Mouse (Mus musculus) common myeloid progenitor, adult 5-6 weeks (primary cell): Measurements from ENCODE around the gene Mrpl14. TPM values are rescaled to one million over a fixed set of nuclear protein-coding genes. Genes with fewer than 3 reads are reported as not detected.

Source experiments
- ATAC-seq: replicated peaks from 2 replicates; pipeline ENCODE4 v1.8.0; 2016; ENCODE audit warnings: low read depth, mild to moderate bottlenecking, moderate TSS enrichment, inconsistent platforms; ENCODE audit not compliant: poor library complexity, severe bottlenecking
- total RNA-seq: library from RNA; stranded (forward); fragments of 200-1000, 187-1606 nt; gene quantifications from 2 replicates; pipeline ENCODE4 v1.2.3, GENCODE M21; 2017

The Mrpl14 gene
- total RNA-seq, 1 experiment from 2014 or later: 14.4 TPM

DNA sequence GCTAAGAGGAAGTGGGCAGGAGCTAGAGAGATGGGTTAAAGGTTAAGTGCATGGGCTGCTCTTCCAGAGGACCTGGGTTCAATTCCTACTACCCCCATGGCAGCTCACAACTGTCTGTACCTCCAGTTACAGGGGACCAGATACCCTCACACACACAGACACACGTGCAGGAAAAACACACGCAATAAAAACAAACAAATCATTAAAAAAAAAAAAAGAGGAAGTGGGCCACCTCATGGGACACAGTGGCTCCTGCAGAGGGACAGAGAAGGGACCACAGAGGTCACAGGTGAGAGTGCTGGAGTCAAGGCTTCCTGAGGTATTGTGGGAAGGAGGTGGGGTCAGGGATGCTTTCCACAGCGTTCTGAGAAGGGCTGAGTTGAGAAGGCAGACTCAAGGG, 25.4 kb downstream of the Mrpl14 start:
- no peak for ATAC-seq

DNA sequence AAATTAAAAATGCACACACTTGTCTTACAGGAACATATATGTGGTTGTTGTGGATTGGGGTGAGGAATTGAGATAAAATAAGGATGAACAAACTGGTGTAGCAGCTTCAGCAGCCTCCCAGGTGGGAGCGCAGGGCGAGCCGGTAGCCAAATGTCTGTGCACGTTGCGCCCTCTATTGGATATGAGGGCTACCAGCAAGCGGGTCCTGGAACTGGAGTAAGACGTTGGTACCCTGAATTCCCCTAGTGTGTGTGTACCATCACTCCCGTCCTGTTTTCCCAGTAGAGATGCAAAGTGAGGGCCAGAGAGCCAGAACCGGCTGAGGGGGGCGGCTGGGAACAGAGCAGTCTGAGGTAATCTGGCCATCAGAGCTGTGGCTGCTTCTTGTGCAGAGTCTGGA, 32.2 kb downstream of the Mrpl14 start:
- ATAC-seq: peak; percentile 93

DNA sequence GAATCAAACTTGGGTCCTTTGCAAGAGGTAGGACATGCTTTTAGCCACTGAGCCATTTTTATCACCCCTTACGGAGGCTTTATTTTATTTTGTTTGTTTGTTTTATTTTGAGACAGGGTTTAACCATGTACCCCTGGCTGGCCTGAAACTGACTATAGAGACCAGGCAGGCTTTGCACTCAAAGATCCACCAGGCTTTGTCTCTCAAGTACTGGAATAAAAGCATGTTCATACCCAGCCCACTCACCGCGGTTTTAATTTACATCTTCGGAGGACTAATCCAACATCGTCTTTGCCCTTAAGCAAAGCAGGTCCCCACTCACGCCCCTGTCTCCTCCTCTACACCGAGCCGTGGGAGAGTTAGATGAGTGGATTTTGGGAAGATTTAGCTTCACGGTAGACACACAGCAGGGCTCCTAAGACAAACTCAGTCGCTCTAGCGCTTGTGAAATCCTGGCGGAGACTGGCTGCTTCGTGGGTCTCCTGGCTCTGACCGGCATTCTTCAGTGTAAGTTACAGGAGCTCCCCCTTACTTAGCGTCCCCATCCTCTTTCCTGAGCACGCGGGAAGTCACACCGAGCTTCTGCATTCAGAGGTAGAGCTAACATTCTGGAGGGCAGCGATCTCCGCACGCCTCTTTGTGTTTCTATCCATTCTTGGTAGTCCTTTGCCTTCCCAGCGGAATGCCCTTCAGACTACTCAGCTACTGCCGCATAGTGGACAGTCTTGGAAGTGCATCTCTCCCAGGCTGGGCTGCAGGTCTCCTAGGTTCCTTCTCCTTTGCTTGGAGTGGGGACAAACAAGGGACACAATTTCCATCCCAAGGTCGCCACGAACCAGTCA, 37.8 kb downstream of the Mrpl14 start:
- peak; percentile 85 for ATAC-seq

DNA sequence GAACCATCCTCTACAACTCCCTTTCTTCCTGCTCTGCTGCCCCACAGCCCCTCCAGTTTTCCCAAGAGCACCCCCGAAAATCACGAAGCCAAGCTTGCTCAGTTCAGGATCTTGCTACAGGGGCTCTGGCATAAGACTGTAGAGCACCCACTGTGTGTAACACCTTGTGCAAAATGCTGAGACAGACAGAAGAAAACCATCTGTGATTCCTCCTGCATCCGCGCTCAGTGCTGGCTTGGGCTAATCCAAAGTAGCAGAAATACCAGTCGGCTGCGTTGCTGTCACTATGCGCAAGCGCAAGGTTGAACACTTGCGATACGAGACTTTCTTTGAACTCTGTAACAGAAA, 38.4 kb downstream of the Mrpl14 start:
- ATAC-seq: no peak

DNA sequence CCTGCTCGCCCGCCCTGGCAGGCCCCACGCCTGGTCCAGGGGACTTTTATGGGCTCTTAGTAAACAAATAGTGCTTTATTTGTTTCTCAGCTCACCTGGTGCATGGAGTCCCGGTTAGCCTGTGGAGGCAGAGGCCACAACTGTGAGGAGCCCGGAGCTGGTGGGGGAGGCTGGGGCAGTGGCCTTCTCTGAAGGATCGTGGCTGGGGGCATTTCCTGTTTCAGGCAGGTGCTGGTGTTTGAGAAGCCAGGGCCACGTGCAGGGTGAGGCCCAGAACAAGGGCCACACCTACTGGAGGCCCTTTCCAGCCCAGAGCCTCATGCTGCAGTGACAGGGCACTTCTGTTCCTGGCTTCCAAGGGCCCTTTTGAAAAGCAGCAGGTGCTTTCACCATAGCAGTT, 40.1 kb downstream of the Mrpl14 start:
- no peak for ATAC-seq

DNA sequence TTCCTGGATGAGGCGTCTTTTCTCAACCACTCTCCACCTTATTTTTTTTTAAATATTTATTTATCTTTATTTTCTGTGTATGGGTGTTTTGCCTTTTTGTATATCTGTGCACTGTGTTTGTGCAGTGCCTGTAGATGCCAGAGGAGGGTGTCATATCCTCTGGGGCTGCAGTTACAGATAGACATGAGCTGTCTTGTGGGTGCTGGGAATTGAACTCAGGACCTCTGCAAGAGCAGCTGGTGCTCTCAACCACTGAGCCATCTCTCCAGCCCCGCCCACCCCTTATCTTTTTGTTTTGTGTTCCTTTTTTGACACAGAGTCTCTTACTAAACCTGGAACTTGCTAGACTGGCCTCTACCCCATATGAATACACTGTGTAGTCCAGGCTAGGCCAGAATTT, 41.4 kb downstream of the Mrpl14 start:
- ATAC-seq: no peak

DNA sequence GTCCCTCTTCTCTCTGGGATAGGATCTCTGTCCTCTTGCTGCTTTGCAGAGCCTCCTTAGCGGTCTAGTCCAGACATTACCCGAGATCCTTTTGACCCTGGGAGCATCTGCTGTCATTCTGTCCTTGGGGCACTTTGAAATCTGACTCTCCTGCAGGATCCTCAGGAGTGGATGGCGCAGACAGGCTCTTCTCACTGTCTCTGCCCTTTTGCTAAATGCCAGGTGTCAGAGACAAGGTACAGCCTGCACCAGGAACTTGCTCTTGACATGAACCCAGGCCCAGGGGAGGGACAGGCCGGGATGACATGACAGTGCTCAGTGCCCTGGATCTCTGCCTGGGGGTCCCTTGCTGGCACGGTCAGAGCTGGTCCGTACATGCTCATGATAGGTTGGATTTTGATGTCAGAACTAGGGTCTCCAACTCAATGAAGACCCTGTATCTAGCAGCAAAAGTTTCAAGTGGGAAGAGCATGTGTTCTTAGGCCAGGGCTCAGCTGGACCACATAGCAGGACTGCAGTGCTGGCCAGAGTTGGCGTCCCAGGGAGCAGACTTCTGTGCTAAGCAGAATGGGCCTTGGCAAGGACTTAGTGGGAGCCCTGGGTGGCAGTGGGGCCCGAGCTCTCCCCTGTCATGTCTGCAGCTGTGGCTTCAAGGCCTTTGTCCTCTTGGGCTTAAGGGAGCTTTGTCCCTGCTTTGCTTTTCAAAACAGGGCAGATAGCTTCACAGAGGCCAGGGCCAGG, 42.0 kb downstream of the Mrpl14 start:
- no peak for ATAC-seq

DNA sequence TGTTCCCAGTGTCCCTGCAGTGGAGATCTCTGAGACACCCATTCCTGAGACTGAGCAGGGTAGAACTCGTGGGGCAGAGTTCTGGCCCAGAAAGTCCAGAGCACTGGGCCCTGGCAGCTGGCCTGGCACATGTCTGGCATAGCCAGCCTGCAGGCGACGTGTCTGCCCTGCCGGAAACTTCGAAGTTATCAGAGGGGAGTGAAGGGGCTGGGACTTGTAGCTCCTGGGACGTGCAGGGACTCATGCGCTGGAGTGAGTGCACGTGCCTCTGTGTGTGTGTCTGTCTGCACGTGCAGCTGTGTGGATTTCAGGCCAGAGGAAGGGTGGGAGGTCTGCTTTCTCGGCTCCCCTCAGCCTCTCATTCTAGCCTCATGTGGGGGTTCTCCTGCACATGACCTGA, 43.3 kb downstream of the Mrpl14 start:
- no peak for ATAC-seq

DNA sequence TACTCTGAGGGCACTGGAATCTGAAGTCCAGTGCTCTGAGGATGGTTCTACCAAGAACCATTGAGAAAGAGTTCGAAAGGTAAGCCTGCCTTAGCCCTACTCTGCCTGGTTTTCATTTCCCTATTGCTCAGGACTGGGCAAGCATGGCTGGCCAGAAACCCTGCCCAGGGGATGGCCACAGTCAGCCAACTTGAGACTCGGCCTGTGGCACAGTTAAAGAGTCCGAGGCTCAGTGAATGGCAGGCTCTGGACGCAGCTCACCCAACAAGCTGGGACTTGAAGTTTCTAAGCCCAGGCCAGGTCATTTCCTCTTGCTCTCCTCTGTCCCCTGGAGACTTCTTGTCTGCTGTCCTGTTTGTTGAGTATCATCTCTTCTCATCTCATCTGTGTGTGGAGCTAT, 44.6 kb downstream of the Mrpl14 start:
- no peak for ATAC-seq

DNA sequence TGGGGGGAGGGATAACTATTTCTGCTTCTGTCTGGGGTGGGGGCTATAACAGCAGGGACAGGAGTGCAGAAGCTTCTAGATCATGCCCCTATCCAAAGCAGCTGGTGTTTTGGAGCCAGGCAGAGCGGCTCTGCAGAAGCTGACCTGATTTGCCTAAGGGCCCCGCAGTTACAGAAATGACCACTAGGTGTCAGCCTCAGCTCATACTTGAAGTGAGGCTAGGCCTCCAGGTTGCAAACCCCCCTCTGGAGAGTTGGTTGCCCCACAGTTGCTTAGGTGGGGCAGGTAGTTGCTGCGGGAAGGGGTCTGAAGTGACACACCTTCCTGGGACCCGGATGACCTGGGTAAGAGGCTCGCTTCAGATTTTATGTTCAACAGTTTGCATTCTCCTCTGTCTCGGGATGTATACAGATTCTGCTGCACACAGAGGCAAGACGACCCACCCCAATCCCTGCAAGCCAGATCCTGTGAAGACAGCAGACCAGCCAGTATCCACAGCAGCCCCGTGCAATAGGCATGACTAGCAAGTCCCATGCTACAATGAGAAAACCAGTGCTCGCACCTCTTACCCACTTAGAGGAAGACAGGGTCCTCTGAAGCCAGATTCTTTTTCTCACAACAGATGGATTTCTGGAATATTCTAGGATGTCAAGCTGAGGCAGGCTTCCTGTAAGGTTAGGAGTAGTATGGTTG, 45.2 kb downstream of the Mrpl14 start:
- peak; percentile 62 for ATAC-seq

DNA sequence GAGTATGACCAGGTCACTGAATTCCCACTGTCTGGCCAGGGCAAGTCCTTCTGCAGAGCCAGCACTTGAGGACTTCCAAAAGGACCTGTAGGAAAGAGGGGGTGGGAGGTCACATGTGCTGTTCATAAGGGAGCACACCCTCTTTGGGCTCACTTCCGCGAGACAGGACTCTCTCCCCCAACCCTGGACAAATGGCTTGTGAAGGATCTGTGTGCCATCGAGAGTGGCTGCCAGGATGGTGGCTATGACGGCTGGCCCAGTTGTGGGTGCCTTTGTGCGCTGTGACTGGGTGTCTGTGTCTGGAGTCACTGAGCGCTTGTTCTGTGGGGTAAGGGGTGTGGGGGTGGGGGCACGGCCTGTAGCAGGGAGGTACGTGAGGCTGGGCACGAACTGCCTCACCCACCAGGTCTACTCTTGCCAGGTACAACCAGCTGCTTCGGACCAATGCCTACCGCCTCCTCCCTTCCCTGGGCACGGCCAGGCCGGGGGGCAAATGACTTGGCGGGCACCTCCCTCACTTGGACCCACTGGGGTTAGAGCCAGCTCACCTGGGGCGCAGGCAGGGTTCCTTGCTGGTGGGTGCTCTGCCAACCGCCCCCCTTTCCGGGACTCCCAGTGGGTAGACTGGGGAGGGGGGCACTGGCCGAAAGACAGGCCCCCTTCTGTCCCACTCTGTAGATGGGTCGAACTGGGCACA, 47.1 kb downstream of the Mrpl14 start:
- no peak for ATAC-seq

DNA sequence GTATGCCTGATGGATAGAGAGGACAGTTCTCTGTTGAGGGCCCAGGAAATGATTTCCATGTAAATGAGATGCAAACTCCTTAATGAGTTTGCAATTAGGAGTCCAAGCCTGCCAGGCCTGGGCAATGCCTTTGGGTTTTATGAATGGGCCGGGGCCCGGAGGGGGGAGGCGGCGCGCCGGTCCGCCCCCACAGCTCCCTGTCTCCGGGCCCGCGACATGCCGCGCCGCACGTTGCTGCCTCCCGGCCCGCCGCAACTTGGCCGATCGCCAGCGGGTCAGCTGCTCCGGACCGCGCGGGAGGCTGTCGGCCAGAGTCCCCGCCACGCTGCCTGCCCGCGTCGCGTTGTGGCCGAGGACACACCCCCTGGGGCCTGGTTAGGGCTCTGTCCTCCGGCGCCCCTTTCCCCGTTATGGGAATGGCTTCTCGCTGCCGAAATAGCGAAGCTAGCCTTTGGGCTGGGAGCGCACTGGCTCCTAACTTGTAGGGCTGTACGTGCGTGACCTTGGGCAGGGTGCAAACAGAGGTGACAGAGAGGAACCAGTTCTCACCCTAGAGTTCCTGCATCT, 47.7 kb downstream of the Mrpl14 start, which contains the start of gene 1600014C23Rik:
TSS of gene 1600014C23Rik (minus strand) at position 110 of the 567 bp plus-strand sequence.
- ATAC-seq: no peak

DNA sequence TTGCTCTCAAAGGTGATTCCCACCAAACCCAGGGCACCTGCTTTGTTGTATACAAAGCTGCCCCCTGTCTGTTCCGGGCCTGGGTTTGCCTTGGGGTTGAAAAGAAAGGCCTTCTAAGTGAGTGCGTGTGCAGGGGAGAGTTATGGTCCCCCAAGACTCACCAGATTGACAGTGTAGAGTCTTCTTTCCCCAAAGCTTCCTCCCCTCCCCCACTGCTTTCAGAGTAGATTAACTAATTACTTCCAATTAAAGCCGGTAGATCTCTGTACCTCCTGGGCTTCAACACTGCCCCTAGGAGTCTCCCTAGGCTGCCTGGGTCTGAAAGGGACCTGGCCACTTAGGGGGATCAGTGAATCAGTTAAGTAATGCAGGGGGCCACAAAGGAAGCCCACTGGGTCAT, 48.2 kb downstream of the Mrpl14 start:
- ATAC-seq: no peak

DNA sequence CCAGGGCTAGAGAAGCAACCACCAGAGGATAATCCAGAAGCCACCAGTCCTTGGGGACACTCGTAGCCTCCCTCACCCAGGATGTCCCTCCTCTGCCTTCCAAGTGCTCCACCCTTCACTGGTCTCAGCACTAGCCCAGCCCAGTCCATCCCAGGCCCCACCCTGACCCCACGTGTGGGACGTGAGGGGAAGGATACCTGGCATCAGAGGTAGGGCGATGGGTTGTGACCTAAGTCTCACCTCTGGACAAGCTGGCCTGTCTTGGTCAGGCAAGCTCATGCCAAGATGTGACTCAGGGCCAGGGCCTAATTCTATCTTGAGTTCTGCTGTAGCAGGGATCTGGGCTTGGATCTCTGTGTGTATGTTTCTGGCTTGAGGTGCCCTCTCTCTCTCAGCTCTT, 48.8 kb downstream of the Mrpl14 start:
- ATAC-seq: no peak

DNA sequence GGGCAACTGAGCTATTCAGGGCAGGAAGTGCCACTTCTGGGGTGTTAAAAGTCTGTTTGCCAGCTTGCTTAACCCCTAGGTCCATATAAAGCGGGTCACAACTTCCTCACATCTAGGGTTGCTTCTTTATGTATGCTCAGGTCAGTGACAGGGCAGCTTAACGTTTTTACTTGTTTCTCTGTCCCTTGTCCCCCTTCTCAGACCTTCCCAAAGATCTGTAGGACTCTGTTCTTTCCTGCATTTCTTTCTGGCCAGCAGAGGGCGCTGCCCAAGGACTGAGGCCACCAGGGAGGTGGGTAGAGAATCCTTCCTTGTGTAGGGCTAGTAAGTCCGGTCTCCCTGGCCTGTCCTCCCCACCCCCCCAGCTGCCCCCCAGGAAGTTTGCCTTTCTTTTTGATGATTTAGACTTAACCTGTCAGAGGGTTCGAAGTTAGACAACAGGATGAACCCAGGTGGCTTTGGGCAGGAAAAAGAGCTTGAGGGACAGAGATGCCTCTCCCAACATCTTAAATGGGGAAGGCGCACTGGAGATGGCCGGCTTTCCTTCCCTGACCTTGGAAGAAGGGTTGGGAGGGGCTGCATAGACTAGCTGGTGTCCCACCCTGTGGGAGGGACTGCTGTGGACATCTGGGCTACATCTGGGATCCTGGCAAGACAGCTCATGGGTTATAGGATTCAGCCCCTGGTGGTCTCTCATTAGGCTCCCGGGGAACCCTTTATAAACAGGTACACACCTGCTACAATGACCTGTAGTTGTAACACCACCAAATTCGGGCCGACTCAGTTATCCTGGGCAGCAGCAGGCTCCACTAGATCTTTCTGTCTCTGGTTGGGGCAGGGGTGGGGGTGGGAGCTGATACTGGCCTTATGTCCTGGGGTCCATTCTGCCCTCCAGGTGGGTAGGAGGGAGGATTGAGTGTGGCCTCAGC, 49.5 kb downstream of the Mrpl14 start:
- ATAC-seq: peak; percentile 50

DNA sequence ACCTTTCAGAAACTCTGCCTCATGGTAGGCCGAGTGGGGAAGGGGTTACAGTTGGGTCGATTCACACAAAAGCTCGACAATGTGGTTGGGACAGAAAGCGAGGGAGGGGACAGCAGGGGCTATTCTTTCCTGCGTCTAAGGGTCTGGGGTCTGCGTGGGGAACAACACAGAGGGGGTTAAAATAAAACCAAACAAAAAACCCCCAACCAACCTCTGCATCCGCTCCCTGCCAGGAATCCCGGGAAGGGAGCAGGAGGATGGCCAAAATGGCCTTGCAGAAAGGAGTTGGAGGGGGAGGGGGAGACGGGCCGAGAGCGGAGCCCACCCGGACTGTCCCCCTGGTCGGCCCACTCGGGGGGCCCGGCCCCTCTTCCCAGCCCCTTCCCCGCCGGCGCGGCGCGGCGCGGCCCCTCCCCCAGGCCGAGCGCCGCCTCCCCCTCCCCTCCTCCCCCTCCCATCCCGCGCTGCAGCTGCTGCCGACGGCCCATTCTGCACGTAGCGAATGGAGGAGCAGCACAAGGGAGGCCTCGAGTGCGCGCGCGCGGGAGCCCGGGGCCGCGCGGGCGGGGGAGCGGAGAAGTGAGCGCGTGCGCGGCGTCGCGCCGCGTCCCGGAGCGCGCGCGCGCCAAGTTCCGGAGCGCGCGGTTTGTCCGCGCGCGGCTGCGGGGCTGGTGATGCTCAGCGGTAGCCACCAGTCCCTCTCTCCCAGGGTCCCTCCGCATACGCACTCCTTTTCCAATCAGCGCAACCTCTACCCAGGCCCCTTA, 50.4 kb downstream of the Mrpl14 start:
- peak; percentile 26; the same call in 1 of the 2 replicates for ATAC-seq

DNA sequence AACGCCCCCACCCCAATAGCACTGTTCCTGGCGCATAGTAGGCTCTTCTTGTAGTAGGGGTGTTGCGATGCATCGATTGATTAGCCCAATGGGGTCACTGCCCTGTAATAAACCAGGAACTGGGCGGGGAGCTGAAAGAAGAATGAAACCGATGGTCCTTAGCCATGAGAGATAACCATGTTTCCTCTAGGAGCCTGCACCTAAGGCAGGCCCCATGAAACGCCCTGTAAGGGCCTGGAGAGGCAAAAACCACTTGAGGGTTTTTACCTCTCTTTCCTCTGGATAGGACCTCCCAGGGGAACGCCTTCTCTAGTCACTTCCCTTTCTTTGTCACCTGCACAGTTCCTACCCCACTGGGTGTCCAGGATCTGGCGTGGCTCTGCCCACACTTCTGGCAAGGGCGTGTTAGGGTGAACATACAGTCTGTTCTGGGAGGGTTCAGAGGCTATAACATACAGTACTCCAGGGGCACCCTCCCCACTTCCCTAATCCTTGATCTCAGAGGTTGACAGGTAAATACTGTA, 51.0 kb downstream of the Mrpl14 start:
- ATAC-seq: peak; percentile 62
